Mouse (Mus musculus) G1E (cell line): ENCODE measurements around the gene Hmg20b. TPM values are rescaled to one million over a fixed set of nuclear protein-coding genes. Genes with fewer than 3 reads are reported as not detected.

Experiments
- ATAC-seq: 2 replicates; pipeline ENCODE4 v1.8.0; 2016; ENCODE audit warnings: mild to moderate bottlenecking; ENCODE audit not compliant: insufficient number of reproducible peaks, poor library complexity, low FRiP score, severe bottlenecking; ENCODE audit errors: extremely low read depth
- DNase-seq: peaks from one replicate; pipeline ENCODE4 v3.0.0; 2012; ENCODE audit warnings: low spot score
- H3K27me3 ChIP-seq: 2 replicates; pipeline ENCODE4 v1.6.1; 2012; ENCODE audit warnings: mild to moderate bottlenecking, low read length, inconsistent platforms; ENCODE audit not compliant: insufficient read depth
- H3K36me3 ChIP-seq: replicated peaks from 2 replicates; pipeline ENCODE3; 2012; ENCODE audit warnings: mild to moderate bottlenecking, inconsistent platforms
- H3K4me1 ChIP-seq: 2 replicates; pipeline ENCODE4 v1.6.1; 2012; ENCODE audit warnings: low read depth, low read length, inconsistent platforms, mixed read lengths; ENCODE audit not compliant: insufficient read depth
- H3K4me3 ChIP-seq: 2 replicates; pipeline ENCODE4 v1.5.1; 2012; ENCODE audit warnings: low read depth, mild to moderate bottlenecking, inconsistent platforms, low read length, moderate library complexity, mixed read lengths
- H3K9me3 ChIP-seq: replicated peaks from 2 replicates; pipeline ENCODE4 v1.6.1; 2012; ENCODE audit warnings: inconsistent platforms
- CTCF ChIP-seq: IDR thresholded peaks from 2 replicates; pipeline ENCODE4 v1.5.1; 2012; ENCODE audit warnings: low read depth, low read length, inconsistent platforms, mixed read lengths
- GATA1 ChIP-seq: IDR thresholded peaks from 2 replicates; pipeline ENCODE4 v1.6.1; 2012; ENCODE audit warnings: borderline replicate concordance, low read length, inconsistent platforms, mixed read lengths
- GATA2 ChIP-seq: IDR thresholded peaks from 2 replicates; pipeline ENCODE4 v1.6.1; 2012; ENCODE audit warnings: low read depth, low read length, inconsistent platforms, borderline replicate concordance
- POLR2AphosphoS5 ChIP-seq: IDR thresholded peaks from 2 replicates; pipeline ENCODE4 v1.6.1; 2012; ENCODE audit warnings: low read depth, low read length, inconsistent platforms; ENCODE audit not compliant: insufficient replicate concordance
- TAL1 ChIP-seq: conservative IDR thresholded peaks from 2 replicates; pipeline ENCODE4 v1.6.1; 2012; ENCODE audit warnings: low read depth, low read length, inconsistent platforms, mixed read lengths
- polyA plus RNA-seq: library from polyadenylated mRNA; stranded (reverse); fragments of >175 nt; gene quantifications from 2 replicates; pipeline ENCODE4 v1.2.3, GENCODE M21; 2012
- total RNA-seq, 2 experiments: library from RNA; stranded (forward) in 1 of 2; stranded (reverse) in 1 of 2; fragments of 200-1000 nt in 1 of 2; fragments of >200 nt in 1 of 2; fragmentation: Nextera tagmentation in 1 of 2; gene quantifications; 2 replicates each; pipeline ENCODE4 v1.2.3; 2014 to 2017

Gene Hmg20b
- total and polyA plus RNA-seq, 3 experiments, result 21.9 to 142 (median 36.7) TPM

DNA sequence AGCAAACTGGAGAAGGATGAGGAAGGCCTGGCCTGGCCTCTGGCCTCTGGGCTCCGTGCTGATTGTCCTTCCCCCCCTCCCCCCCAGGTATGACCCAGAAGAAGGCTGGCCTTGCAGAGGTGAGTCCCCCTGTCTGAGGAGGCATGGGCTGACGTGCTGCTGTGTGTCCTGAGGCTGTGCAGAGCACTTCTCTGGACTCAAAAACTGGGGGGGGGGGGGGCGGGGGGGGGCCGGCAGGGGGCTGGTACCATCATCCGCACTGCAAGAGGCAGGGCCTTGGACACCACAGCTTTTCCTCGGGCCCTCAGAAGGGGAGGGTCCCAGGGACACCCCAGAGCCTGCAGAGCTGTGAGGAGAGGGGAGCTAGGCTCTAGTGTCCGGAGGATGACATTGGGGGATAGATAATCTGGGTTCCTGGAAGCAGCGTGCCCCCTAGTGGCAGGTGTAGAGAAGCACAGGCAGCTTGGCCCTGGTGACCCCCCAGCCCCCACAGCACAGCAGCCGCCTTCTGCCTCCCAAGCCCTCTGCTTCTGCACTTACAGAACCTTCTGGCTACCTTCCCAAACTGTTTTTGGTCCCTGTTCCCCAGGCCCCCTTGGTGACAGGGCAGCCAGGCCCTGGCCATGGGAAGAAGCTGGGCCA is 45.6 kb downstream of the Hmg20b start:
- H3K9me3 ChIP-seq, result no peaks in the 10 kb centered on the region
- TF ChIP-seq CTCF (peak; percentile 94), GATA2 (no peak)
- H3K27me3 ChIP-seq, result no peaks in the 10 kb centered on the region
- H3K36me3 ChIP-seq, result peaks cover 96% of the 10 kb centered on the region
- H3K4me1 ChIP-seq, result peaks cover 80% of the 10 kb centered on the region
- DNase-seq (peak; percentile 83), ATAC-seq (no peak)
- H3K4me3 ChIP-seq, result peak overlapping the region; percentile 39; the same call in 1 of the 2 replicates

DNA sequence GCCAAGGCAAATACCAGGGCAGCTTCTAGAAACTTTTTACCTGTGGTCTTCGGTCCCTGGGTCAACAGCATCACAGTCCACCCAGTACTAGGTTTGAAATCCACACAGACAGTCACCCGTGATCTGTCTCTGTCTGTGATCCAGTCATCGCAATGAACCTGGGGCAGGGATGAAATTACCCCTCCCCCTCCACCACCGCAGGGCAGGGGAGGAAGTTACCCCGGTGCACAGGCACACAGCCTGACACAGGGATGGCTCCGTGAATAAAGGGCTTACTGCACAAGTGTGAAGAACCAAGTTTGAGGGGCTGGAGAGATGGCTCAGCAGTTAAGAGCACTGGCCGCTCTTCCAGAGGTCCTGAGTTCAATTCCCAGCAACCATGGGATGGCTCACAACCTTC is 46.5 kb downstream of the Hmg20b start:
- DNase-seq, result peak; percentile 71
- ATAC-seq, result peak; percentile 36; the same call in 1 of the 2 replicates
- H3K4me1 ChIP-seq, result peaks cover 85% of the 10 kb centered on the region

DNA sequence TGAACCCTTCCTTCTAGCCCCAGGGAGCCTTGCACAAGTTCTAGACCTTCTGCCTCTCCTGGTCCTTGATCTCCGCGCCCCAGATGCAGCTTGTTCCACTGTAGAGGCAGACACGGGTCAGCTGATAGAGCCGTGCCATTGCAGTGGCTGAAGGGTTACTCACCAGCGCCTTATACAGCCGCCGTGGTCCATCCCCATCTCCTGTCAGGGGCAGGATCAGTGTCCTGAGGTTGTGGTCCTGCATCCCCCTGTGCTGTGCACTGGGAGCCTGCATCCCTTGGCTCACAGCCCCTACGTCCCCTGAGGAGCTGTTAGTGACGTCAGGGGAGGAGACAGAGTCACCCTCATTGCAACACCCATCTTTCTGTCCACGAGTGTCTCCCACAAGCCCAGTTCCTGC is 47.0 kb downstream of the Hmg20b start:
- Histone ChIP-seq H3K36me3 (peaks cover 96% of the 10 kb centered on the region), H3K9me3 (no peaks in the 10 kb centered on the region), H3K4me3 (peak overlapping the region; percentile 69; the same call in 1 of the 2 replicates), H3K27me3 (no peaks in the 10 kb centered on the region), H3K4me1 (peaks cover 90% of the 10 kb centered on the region)
- TF ChIP-seq TAL1 (no peak), GATA2 (no peak), GATA1 (no peak), CTCF (no peak), POLR2AphosphoS5 (no peak)
- ATAC-seq, result 0 out of 2 replicates have a peak, but pooled peaks have one; percentile 6
- DNase-seq, result no peak

More for the DNA sequence above, 46.5 kb downstream of the Hmg20b start:
- peaks cover 96% of the 10 kb centered on the region for H3K36me3 ChIP-seq
- peak overlapping the region; percentile 69; the same call in 1 of the 2 replicates for H3K4me3 ChIP-seq
- H3K27me3 ChIP-seq, result no peaks in the 10 kb centered on the region
- no peaks in the 10 kb centered on the region for H3K9me3 ChIP-seq
- TF ChIP-seq CTCF (no peak), GATA2 (no peak), POLR2AphosphoS5 (no peak), GATA1 (no peak), TAL1 (no peak)

DNA sequence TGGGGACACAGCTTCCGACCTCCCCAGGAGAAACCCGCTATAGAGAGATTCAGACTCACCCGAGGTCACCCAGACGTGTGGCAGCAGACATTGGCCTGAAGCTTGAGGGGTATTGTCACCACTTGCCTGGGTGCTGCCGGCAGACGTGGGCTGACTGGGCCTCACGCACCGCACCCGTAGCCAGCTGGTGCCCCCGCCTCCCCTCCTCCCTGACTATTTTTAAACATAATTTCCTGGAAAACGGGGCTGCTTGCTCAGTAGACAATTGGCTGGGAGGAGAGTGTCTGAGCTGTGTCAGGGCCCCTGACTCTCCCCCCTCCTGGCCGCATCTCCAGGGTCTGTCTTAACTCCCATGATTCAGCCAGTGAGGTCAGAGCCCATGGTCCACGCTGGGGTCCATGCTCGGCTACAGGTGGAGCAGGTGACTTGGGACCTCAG is 47.5 kb downstream of the Hmg20b start:
- H3K4me1 ChIP-seq, result peaks cover 94% of the 10 kb centered on the region
- ATAC-seq (peak; percentile 55), DNase-seq (peak; percentile 66)
- H3K36me3 ChIP-seq, result peaks cover 96% of the 10 kb centered on the region
- no peak for TF ChIP-seq CTCF
- TF ChIP-seq GATA1, result no peak
- TF ChIP-seq POLR2AphosphoS5, result no peak
- TF ChIP-seq GATA2, result no peak
- TF ChIP-seq TAL1, result no peak
- H3K4me3 ChIP-seq, result peak overlapping the region; percentile 69; the same call in 1 of the 2 replicates
- H3K9me3 ChIP-seq, result no peaks in the 10 kb centered on the region
- H3K27me3 ChIP-seq, result no peaks in the 10 kb centered on the region

DNA sequence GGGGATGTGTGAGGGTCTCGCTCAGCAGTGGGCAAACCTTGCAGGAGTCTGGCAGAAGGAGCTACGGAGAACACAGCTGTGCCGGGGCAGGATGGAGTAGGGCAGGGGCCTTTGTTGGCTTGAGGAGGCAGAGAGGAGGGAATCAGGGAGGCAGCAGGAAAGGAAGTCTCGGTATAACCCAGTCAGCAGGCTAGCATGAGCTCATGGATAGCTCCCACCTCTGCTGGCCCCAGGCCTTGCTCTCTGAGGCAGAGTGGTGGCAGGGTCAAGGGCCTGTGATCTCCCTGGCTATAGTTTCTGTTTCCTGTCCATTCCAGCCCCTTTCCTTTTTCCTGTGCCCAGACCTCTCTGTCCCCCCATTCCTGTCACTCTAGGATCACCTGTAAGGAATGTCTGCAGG is 48.0 kb downstream of the Hmg20b start:
- Histone ChIP-seq H3K36me3 (peaks cover 96% of the 10 kb centered on the region), H3K27me3 (no peaks in the 10 kb centered on the region), H3K4me3 (peak overlapping the region; percentile 69; the same call in 1 of the 2 replicates), H3K4me1 (peaks cover 94% of the 10 kb centered on the region), H3K9me3 (no peaks in the 10 kb centered on the region)
- ATAC-seq (no peak), DNase-seq (no peak)
- TF ChIP-seq GATA2 (no peak), TAL1 (no peak), CTCF (no peak)

DNA sequence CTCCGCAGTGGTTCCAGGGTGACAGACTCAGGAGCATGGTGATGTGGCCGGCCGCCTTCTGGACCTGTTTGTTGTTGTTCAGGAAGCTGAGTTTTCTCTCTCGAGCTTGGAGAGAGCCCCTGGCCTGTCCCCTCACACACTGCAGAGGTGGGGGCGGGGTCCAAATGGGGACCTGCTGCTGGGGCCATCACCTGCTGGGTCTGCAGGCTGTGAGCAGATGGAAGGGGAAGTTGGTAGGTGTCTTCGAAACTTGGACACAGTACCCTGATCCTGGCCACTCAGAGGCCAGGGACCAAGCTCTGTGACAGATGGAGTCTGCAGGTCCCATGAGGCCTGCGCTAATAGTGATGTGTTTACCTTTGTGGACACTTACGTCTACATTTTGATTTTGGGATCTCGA is 49.0 kb downstream of the Hmg20b start:
- TF ChIP-seq TAL1 (no peak), CTCF (no peak), POLR2AphosphoS5 (no peak), GATA1 (no peak), GATA2 (no peak)
- Histone ChIP-seq H3K27me3 (no peaks in the 10 kb centered on the region), H3K4me1 (peaks cover 97% of the 10 kb centered on the region), H3K36me3 (peaks cover 94% of the 10 kb centered on the region), H3K4me3 (no peak overlapping the region; the same call in 1 of the 2 replicates), H3K9me3 (no peaks in the 10 kb centered on the region)
- ATAC-seq (no peak), DNase-seq (no peak)
